Mouse (Mus musculus): ENCODE results near the gene Ano5.

Ano5 gene

GRCm38 (mm10) chr7:51629206-51629605, 118.4 kb downstream of the Ano5 start:
- no peak for DNase-seq (ENCODE audit: low spot score in 2 of 2)

- DNase-seq (ENCODE audit: low spot score in 2 of 2): no peak
These were observed 120.3 kb downstream of the Ano5 start for GRCm38 (mm10) chr7:51631171-51631570.

- DNase-seq (ENCODE audit: low spot score in 2 of 2): no peak
These were observed 121.9 kb downstream of the Ano5 start for GRCm38 (mm10) chr7:51632543-51633229.

- no peak for DNase-seq (ENCODE audit: low spot score in 2 of 2)
These were observed 122.5 kb downstream of the Ano5 start for GRCm38 (mm10) chr7:51633230-51633844.

Data from urinary bladder, postnatal 36 days (tissue).